Mouse (Mus musculus) small intestine, adult 2 months (tissue): ENCODE data around the gene Gm9964.

Experiments used
- CTCF ChIP-seq: fragments of 200-500 bp; IDR thresholded peaks from 2 replicates; pipeline ENCODE4 v1.5.1; 2012; ENCODE audit warnings: low read depth, mild to moderate bottlenecking, control low read depth, inconsistent platforms, low read length, moderate library complexity, mixed read lengths; ENCODE audit not compliant: insufficient replicate concordance, insufficient read length; ENCODE audit errors: extremely low read depth
- POLR2A ChIP-seq: fragments of 200-500 bp; IDR thresholded peaks from 2 replicates; pipeline ENCODE4 v1.6.1; 2012; ENCODE audit warnings: low read depth, mild to moderate bottlenecking, control low read depth, inconsistent platforms, low read length, moderate library complexity

DNA sequence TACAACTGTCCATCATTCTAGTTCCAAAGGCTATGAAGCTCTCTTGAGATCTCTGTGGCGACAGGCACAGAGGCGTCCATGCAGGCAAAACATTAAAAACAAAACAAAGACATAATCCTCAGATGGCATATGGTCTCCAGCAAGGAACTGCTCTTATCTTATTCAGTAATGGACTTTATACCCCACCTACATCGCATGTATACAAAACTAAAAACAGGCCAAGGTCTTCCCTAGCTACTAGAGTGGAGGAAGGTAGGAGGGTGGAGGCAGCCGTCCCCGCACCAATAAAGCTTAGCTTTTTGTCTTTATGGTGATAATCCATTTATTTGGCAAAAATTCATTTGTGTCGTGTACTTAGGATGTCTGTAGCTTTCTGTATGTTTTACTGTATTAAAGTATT, 6.4 kb upstream of the Gm9964 start:
- no peak for TF ChIP-seq CTCF
- TF ChIP-seq POLR2A, result no peak
